Mouse (Mus musculus) embryonic facial prominence, embryonic 11.5 days (tissue): ENCODE measurements around the gene Rnf181. TPM values are rescaled to one million over a fixed set of nuclear protein-coding genes. Genes with fewer than 3 reads are reported as not detected.

Source experiments
- ATAC-seq: fragments of 200-750 bp; cut with Nextera tagmentation; replicated peaks from 2 replicates; pipeline ENCODE4 v1.8.0; 2017; ENCODE audit warnings: low read depth; ENCODE audit not compliant: insufficient number of reproducible peaks, low FRiP score, low TSS enrichment
- DNase-seq: peaks from one replicate; pipeline ENCODE4 v3.0.0-alpha.2; 2015; ENCODE audit warnings: low spot score
- H3K27ac ChIP-seq: fragments of 300-500 bp; sonication (generic); replicated peaks from 2 replicates; pipeline ENCODE4 v1.5.1; 2014; ENCODE audit warnings: mild to moderate bottlenecking, low read depth, low read length, control low read depth
- H3K27me3 ChIP-seq: fragments of 300-500 bp; sonication (generic); 2 replicates; pipeline ENCODE4 v1.6.1; 2014; ENCODE audit warnings: mild to moderate bottlenecking, low read length, moderate library complexity, mixed read lengths; ENCODE audit not compliant: control insufficient read depth, insufficient read depth
- H3K36me3 ChIP-seq: fragments of 300-500 bp; sonication (generic); replicated peaks from 2 replicates; pipeline ENCODE4 v1.6.1; 2014; ENCODE audit warnings: low read depth, mild to moderate bottlenecking, low read length, moderate library complexity, mixed read lengths; ENCODE audit not compliant: control insufficient read depth, insufficient read depth
- H3K4me1 ChIP-seq: fragments of 300-500 bp; sonication (generic); 2 replicates; pipeline ENCODE4 v1.6.1; 2014; ENCODE audit warnings: low read length, mixed read lengths; ENCODE audit not compliant: control insufficient read depth, insufficient read depth
- H3K4me2 ChIP-seq: fragments of 300-500 bp; sonication (generic); 2 replicates; pipeline ENCODE4 v1.6.1; 2014; ENCODE audit warnings: low read depth, mild to moderate bottlenecking, control low read depth, low read length, moderate library complexity
- H3K4me3 ChIP-seq: fragments of 300-500 bp; sonication (generic); 2 replicates; pipeline ENCODE4 v1.5.1; 2014; ENCODE audit warnings: low read depth, low read length, control low read depth
- H3K9ac ChIP-seq: fragments of 300-500 bp; sonication (generic); replicated peaks from 2 replicates; pipeline ENCODE4 v1.6.1; 2014; ENCODE audit warnings: mild to moderate bottlenecking, control low read depth, low read length
- H3K9me3 ChIP-seq: fragments of 300-500 bp; sonication (generic); replicated peaks from 2 replicates; pipeline ENCODE4 v1.6.1; 2016; ENCODE audit warnings: mild to moderate bottlenecking, low read length, inconsistent platforms, mixed read lengths; ENCODE audit not compliant: control insufficient read depth
- WGBS: fragments of 180-500 bp; shearing (Covaris S2); extraction: QIAGEN DNeasy Blood & Tissue Kit; methylation state at CpG from one replicate; pipeline ENCODE4 v1.1.7; 2014; 5-methylcytosine and 5-hydroxymethylcytosine counted together
- polyA plus RNA-seq: library from polyadenylated mRNA; unstranded; fragments of >200 nt; fragmentation: Nextera tagmentation; extraction: Ambion mirVana; gene quantifications from 2 replicates; pipeline ENCODE4 v1.2.1, GENCODE M21; 2014

The Rnf181 gene
- polyA plus RNA-seq, 1 experiment from 2014 or later = 95.1 TPM

DNA sequence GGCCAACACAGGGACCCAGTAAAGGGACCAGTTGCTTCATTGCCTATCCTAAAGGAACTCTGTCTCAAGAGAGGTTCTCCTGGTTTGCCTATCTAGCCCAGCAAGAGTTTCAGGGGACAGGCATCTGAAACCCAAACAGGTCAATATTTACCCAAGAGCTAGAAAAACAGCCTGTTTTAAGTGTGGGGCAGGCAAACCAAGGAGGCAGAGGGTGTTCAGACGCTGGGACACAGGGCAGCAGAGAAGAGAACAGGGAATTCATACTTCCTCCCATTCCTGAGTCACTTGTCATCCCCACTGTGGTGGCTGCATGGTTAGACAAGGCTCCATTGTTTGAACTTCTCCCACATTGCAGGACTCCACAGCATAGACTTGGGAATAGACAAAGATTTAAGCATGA is 4.8 kb upstream of the Rnf181 start:
- H3K27ac ChIP-seq = no peak overlapping the region
- WGBS = 20% methylated on average over 1 of the region's 1 CpGs
- ATAC-seq = no peak

GRCm38 (mm10) chr6:72371147-72371546 is 4.4 kb upstream of the Rnf181 start:
- 47% methylated on average over 5 of the region's 5 CpGs for WGBS
- DNase-seq = no peak
- Histone ChIP-seq H3K4me2 (no peak overlapping the region), H3K36me3 (no peaks in the 10 kb centered on the region), H3K9me3 (no peaks in the 10 kb centered on the region), H3K4me1 (no peaks in the 10 kb centered on the region), H3K4me3 (no peak overlapping the region), H3K27me3 (no peaks in the 10 kb centered on the region), H3K9ac (no peak overlapping the region), H3K27ac (no peak overlapping the region)
- ATAC-seq = no peak

More for the DNA sequence above, 4.8 kb upstream of the Rnf181 start:
- Histone ChIP-seq H3K9me3 (no peaks in the 10 kb centered on the region), H3K4me2 (no peak overlapping the region), H3K27me3 (no peaks in the 10 kb centered on the region), H3K36me3 (no peaks in the 10 kb centered on the region), H3K4me1 (no peaks in the 10 kb centered on the region), H3K4me3 (no peak overlapping the region), H3K9ac (no peak overlapping the region)
- DNase-seq = no peak

DNA sequence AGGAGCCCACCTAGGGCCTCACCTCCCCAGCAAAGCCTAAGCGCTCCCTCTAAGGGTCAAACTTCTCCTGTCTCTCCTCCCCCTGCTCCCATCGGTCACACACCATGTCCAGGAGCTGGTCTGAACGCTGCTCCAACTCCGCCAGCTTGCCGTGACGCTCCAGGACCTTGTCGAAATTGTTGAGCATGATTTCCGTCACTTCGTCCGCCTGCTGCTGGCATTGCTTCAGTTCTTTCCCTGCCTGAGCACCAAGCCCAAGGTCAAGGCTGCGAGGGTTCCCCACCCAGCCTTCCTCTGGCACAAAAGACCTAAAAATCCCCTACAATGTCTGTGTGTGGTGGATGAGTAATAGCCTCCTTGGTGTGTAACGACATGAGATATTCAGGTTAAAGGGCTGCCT is 3.3 kb upstream of the Rnf181 start:
- no peak overlapping the region for H3K27ac ChIP-seq
- no peak overlapping the region for H3K4me2 ChIP-seq
- H3K4me1 ChIP-seq = no peaks in the 10 kb centered on the region
- no peaks in the 10 kb centered on the region for H3K9me3 ChIP-seq
- no peaks in the 10 kb centered on the region for H3K36me3 ChIP-seq
- 83% methylated on average over 12 of the region's 12 CpGs for WGBS
- H3K4me3 ChIP-seq = no peak overlapping the region
- no peak for DNase-seq
- no peaks in the 10 kb centered on the region for H3K27me3 ChIP-seq
- H3K9ac ChIP-seq = no peak overlapping the region
- no peak for ATAC-seq

GRCm38 (mm10) chr6:72369557-72369956 is 2.8 kb upstream of the Rnf181 start:
- Histone ChIP-seq H3K27ac (no peak overlapping the region), H3K4me2 (no peak overlapping the region), H3K9ac (no peak overlapping the region), H3K4me3 (no peak overlapping the region), H3K9me3 (no peaks in the 10 kb centered on the region), H3K27me3 (no peaks in the 10 kb centered on the region), H3K36me3 (no peaks in the 10 kb centered on the region), H3K4me1 (no peaks in the 10 kb centered on the region)
- DNase-seq (no peak), ATAC-seq (no peak)
- WGBS = 83% methylated on average over 4 of the region's 4 CpGs

DNA sequence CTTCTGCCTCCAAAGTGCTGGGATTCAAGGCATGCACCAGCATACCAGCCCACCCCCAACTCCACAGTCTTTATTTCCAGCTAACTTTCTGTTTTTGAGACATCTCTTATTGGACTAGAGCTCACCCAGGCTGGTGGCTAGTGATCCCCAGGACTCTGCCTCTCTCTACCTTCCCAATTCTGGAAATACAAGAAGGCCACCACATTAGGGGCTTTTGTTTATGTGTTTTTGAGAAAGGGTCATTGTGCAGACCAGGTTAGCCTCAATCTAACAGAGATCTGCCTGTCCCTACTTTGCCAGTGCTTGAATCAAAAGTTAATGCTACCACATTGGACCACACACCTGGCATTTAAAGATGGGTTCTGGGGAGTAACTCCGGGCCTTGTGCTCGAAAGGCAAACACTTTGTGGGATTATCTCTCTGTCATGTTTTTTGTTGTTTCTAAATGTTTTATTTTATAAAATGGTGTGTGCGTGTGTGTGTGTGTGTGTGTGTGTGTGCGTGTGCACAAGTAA is 761 bp upstream of the Rnf181 start:
- no peak for ATAC-seq
- no peak overlapping the region for H3K4me2 ChIP-seq

DNA sequence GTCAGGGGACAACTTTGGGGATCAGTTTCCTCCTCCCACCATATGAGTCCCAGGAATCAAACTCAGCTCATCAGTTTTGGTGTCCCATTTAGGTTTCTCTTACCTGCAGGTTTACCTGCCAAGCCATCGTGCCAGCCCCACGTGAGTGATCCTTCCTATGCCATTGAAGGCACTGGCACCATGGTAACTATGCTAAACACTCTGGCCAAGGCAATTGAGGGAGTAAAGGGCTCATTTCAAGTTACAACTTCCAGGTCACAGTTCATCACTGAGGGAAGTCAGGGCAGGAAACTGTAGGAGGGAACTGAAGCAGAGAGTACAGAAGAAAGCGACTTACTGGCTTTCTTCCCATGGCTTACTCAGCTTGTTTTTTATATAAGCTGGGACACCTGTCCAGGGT is 452 bp downstream of the Rnf181 start:
- Histone ChIP-seq H3K4me2 (no peak overlapping the region), H3K9me3 (no peaks in the 10 kb centered on the region), H3K27ac (no peak overlapping the region), H3K4me1 (no peaks in the 10 kb centered on the region), H3K36me3 (no peaks in the 10 kb centered on the region), H3K4me3 (no peak overlapping the region), H3K9ac (no peak overlapping the region), H3K27me3 (no peaks in the 10 kb centered on the region)
- DNase-seq = no peak
- no peak for ATAC-seq
- WGBS = 64% methylated on average over 3 of the region's 3 CpGs

More for the DNA sequence above, 761 bp upstream of the Rnf181 start:
- DNase-seq = no peak
- no peaks in the 10 kb centered on the region for H3K27me3 ChIP-seq
- no peaks in the 10 kb centered on the region for H3K9me3 ChIP-seq
- no peak overlapping the region for H3K4me3 ChIP-seq
- no peaks in the 10 kb centered on the region for H3K36me3 ChIP-seq
- 79% methylated on average over 4 of the region's 4 CpGs for WGBS
- no peaks in the 10 kb centered on the region for H3K4me1 ChIP-seq
- H3K27ac ChIP-seq = no peak overlapping the region
- H3K9ac ChIP-seq = no peak overlapping the region

DNA sequence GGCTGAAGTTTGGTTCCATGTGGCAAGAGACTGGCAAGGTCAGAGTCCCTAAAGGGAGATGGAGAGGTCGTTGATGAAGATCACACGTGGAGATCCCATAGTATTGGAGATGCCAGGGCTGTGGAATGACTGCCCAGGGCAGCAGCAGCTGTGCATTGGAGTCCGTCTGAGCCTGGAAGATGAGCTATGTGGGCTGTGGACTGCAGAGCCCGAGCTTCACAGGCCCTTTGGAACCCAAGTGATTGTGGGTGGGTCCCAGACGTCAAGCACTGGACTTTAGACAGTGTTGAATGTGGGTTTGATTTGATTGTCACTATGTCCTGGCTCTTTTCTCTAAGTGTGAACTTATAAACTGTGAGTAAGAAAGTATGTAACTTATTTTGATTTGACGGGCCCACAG is 1.8 kb downstream of the Rnf181 start:
- Histone ChIP-seq H3K4me1 (0 out of 2 replicates have a peak, but pooled peaks cover 2% of the 10 kb centered on the region), H3K27me3 (no peaks in the 10 kb centered on the region), H3K36me3 (peaks cover 6% of the 10 kb centered on the region), H3K9ac (no peak overlapping the region), H3K4me2 (no peak overlapping the region), H3K4me3 (no peak overlapping the region), H3K27ac (no peak overlapping the region), H3K9me3 (no peaks in the 10 kb centered on the region)
- no peak for ATAC-seq
- no peak for DNase-seq
- WGBS = 72% methylated on average over 6 of the region's 6 CpGs

GRCm38 (mm10) chr6:72364009-72364408 is 2.7 kb downstream of the Rnf181 start:
- Histone ChIP-seq H3K36me3 (peaks cover 6% of the 10 kb centered on the region), H3K4me2 (no peak overlapping the region), H3K27ac (no peak overlapping the region), H3K4me1 (0 out of 2 replicates have a peak, but pooled peaks cover 2% of the 10 kb centered on the region), H3K9me3 (no peaks in the 10 kb centered on the region), H3K27me3 (no peaks in the 10 kb centered on the region), H3K9ac (no peak overlapping the region), H3K4me3 (no peak overlapping the region)
- DNase-seq (no peak), ATAC-seq (no peak)
- 46% methylated on average over 7 of the region's 7 CpGs for WGBS
